Mouse (Mus musculus) bone marrow, adult 2 months (tissue): ENCODE results near the gene Olfr211. TPM values are rescaled to one million over a fixed set of nuclear protein-coding genes. Genes with fewer than 3 reads are reported as not detected.

ENCODE experiments used
- H3K27ac ChIP-seq: fragments of 200-500 bp; 2 replicates; pipeline ENCODE4 v1.5.1; 2012; ENCODE audit warnings: low read depth, mild to moderate bottlenecking, control low read depth, inconsistent platforms, low read length; ENCODE audit not compliant: control insufficient read depth, poor library complexity, insufficient read depth
- H3K4me1 ChIP-seq: fragments of 200-500 bp; 2 replicates; pipeline ENCODE4 v1.6.1; 2011; ENCODE audit warnings: low read length; ENCODE audit not compliant: control insufficient read depth, insufficient read depth
- H3K4me3 ChIP-seq: fragments of 200-500 bp; replicated peaks from 2 replicates; pipeline ENCODE3; 2011; ENCODE audit warnings: mild to moderate bottlenecking, low read depth, low read length, control low read depth; ENCODE audit not compliant: control insufficient read depth
- CTCF ChIP-seq: fragments of 200-500 bp; IDR thresholded peaks from 2 replicates; pipeline ENCODE4 v1.5.1; 2011; ENCODE audit warnings: low read length, control low read depth; ENCODE audit not compliant: control insufficient read depth, insufficient read depth
- POLR2A ChIP-seq: fragments of 200-500 bp; IDR thresholded peaks from 2 replicates; pipeline ENCODE4 v1.6.1; 2011; ENCODE audit warnings: low read depth, mild to moderate bottlenecking, control low read depth, low read length, borderline replicate concordance; ENCODE audit not compliant: control insufficient read depth
- WGBS: fragments of 180-500 bp; shearing (Covaris S2); methylation state at CpG from one replicate; pipeline ENCODE4 v1.1.7; 2018; 5-methylcytosine and 5-hydroxymethylcytosine counted together
- polyA plus RNA-seq: library from polyadenylated mRNA; stranded (reverse); fragments of >200 nt; gene quantifications from 2 replicates; pipeline ENCODE4 v1.2.4, GENCODE M21; 2011; ENCODE audit warnings: low replicate concordance; ENCODE audit not compliant: missing spikeins, insufficient read depth, insufficient read length

Olfr211 gene
- polyA plus RNA-seq = not detected in 2 replicates

DNA sequence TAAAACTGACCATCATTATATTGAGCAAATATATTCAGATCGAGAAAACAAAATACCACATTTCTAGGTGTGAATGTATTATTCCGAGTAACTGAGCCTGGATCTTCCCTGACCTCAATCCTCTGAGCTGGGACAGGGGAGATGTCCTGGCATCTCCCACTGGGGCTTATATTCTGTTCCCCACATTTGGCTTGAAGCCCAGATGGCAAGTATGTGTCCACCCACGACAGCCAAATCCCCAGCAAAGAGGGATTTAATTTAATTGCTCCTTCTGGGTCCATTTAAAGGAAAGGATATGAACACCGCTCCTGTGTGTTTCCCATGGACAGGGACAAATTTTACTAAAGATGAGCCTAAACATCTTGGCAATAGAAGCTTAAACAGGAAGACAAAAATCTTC lies at the start of gene Olfr211:
TSS of gene Olfr211 (plus strand) at position 301 of the 400 bp plus-strand sequence.
- no peak within 1 kb of the TSS for H3K27ac ChIP-seq
- no peak within 1 kb of the TSS for H3K4me3 ChIP-seq
- 72% methylated on average over 4 of the region's 4 CpGs for WGBS
- H3K4me1 ChIP-seq = no peaks in the 10 kb centered on the region
- no peak for TF ChIP-seq CTCF
- no peak for TF ChIP-seq POLR2A

DNA sequence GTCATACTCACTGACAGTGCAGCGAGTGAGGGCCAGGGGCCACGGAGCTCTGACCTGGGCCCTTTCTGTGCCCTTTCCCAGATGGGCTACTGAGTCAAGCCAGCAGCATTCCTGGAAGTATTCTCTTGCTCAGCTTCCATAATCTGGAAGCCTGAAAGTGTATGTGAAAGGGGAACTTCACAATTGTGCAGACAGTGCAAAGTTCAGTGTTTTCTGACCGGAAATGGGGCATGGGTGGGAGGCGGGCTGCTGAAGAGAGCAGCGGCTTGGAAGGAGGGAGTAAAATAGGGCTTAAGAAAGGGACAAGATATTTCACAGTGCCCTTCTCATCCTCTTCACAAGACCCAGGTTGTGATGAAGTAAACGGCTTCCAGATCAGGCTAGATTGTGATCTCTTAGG lies 49.4 kb upstream of the Olfr211 start:
- no peak for TF ChIP-seq POLR2A
- no peak for TF ChIP-seq CTCF
- Histone ChIP-seq H3K27ac (no peak overlapping the region), H3K4me3 (no peak overlapping the region), H3K4me1 (no peaks in the 10 kb centered on the region; the same call in 1 of the 2 replicates)
- 67% methylated on average over 6 of the region's 6 CpGs for WGBS

DNA sequence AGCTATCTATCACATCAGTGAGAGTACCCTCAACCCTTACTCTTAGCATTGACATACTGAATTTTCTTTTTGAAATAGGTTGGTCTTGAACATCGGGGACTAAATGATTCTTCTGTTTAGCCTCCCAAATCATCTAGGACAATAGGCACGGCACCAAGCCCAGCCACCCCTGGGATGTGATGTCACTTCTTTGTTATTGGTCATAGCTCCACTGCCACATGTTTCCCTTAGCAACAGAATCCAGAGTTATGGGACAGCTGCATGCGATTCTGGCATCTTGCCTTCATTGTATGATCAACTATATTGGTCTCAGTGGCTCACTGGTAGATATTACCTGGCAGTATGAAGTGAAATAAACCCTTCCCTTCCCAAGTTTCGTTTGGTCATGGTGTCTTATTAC lies 48.4 kb upstream of the Olfr211 start:
- no peaks in the 10 kb centered on the region; the same call in 1 of the 2 replicates for H3K4me1 ChIP-seq
- no peak overlapping the region for H3K4me3 ChIP-seq
- TF ChIP-seq POLR2A = no peak
- no peak overlapping the region for H3K27ac ChIP-seq
- WGBS = 75% methylated on average over 4 of the region's 4 CpGs

DNA sequence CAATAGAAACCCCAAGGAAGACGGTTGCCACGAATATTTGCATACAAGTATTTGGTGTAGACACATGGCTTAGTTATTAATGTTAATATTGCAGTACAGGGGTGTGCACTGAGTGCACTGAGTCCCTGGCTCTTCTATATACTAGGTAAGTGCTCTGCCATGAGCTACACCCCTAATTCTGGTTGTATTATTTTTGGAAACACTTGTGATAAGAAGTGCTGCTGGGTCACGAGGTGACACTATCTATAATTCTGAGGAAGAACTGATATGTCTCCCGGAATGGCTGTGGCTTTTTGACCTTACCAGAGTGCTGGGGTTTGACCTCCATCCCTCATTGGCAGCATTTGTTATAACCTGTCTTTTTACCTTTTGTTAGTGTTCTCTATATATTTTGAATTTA lies 48.0 kb upstream of the Olfr211 start:
- WGBS = 68% methylated on average over 4 of the region's 4 CpGs
- TF ChIP-seq CTCF (no peak), POLR2A (no peak)
- Histone ChIP-seq H3K4me1 (no peaks in the 10 kb centered on the region; the same call in 1 of the 2 replicates), H3K4me3 (no peak overlapping the region), H3K27ac (no peak overlapping the region)

DNA sequence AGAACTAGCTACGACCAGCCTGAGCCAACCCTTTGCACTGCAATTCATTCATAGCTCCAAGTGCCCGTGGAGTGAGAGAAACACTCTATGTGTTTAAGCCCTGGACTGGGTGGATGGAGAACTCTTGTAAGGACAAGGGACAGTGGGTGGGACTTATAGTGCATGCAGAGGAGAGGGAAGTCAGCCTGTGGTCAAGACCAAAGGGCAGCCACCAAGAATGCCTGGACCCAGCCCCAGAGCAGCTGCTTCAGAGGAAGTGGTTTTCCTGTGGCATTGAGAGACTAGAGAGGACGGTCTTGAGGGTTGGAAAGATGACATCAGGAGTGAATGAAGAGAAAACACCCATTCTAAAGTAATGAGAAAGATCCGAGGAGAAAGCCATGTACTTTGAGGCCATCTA lies 33.1 kb upstream of the Olfr211 start:
- TF ChIP-seq CTCF (no peak), POLR2A (no peak)
- H3K4me1 ChIP-seq = peaks cover 1% of the 10 kb centered on the region; the same call in 1 of the 2 replicates
- WGBS = 8% methylated on average over 4 of the region's 4 CpGs
- no peak overlapping the region for H3K4me3 ChIP-seq
- peak overlapping the region; percentile 71 for H3K27ac ChIP-seq

DNA sequence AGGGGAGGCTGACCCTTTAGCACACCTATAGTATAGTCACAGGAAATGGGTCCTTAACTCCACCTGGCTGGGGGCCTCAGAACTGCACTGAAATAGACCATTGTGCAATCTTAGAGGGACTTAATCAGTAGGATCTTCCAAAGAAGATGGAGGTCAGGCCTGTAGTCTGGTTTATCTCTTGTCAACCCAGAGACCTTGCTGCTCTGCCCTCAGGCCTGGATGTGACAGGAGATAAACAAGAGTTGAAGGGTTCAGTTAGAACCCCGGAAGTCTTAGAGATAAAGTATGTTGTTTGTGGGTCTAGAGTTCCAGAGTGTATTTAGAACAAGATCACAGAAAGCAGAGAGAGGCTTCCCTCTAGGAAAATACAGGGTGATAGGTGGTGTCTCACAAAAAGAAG lies 32.4 kb upstream of the Olfr211 start:
- 24% methylated on average over 1 of the region's 1 CpGs for WGBS
- TF ChIP-seq CTCF = no peak
- no peak for TF ChIP-seq POLR2A
- Histone ChIP-seq H3K4me3 (no peak overlapping the region), H3K4me1 (peaks cover 1% of the 10 kb centered on the region; the same call in 1 of the 2 replicates), H3K27ac (no peak overlapping the region; the same call in 1 of the 2 replicates)

DNA sequence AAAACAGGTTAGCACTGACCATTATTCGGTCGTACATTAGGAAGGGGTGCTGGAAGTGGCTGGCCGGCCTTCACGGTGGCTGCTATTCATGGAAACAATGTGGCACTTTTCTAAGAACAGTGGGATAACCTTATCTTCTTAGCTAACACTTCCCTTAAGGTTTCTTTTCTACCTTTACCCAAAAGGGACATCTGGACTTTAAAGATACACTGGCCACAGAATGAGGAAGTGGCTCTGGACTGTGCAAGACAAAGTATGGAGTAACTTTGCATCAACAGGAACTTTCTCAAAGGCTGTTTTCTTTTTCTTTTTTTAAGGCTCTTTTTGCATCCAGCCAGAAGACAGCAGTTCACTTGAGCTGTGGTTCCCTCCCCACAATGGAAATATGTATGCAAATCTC lies 30.2 kb upstream of the Olfr211 start:
- no peak for TF ChIP-seq POLR2A
- H3K4me1 ChIP-seq = peaks cover 3% of the 10 kb centered on the region
- 7% methylated on average over 4 of the region's 4 CpGs for WGBS
- peak overlapping the region; percentile 89 for H3K27ac ChIP-seq
- peak overlapping the region; percentile 61 for H3K4me3 ChIP-seq

DNA sequence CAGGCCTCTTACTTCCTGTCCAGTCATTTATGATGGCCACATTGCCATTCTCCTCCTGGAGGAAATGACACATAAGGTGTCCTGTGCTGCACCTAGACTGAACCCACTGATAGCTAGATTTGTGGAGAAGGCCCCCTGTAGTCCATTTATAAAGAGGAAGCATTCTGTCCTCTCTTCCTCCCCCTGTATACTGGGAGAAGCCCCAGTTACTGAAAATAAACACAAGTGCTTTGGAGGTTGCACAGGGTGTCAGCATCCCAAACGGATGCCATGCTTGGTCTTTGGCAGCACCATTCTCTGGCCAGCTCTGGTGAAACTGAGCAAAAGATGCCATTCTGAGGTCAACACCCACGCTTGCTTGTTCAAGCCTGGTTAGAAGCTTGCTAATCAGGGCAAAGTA lies 29.7 kb upstream of the Olfr211 start:
- TF ChIP-seq CTCF (no peak), POLR2A (no peak)
- WGBS = 26% methylated on average over 2 of the region's 2 CpGs
- Histone ChIP-seq H3K4me1 (peaks cover 3% of the 10 kb centered on the region), H3K27ac (peak overlapping the region; percentile 89), H3K4me3 (peak overlapping the region; percentile 52)
